Mouse (Mus musculus): ENCODE data around the gene Klk1b24. TPM values are rescaled to one million over a fixed set of nuclear protein-coding genes. Genes with fewer than 3 reads are reported as not detected.

Klk1b24 gene
- polyA plus RNA-seq (2014; fragmentation: Illumina TruSeq; extraction: RNeasy Lipid Tissue Mini Kit (QIAGEN cat#74804); ENCODE audit: low read depth, low replicate concordance) = 0.77 TPM

DNA sequence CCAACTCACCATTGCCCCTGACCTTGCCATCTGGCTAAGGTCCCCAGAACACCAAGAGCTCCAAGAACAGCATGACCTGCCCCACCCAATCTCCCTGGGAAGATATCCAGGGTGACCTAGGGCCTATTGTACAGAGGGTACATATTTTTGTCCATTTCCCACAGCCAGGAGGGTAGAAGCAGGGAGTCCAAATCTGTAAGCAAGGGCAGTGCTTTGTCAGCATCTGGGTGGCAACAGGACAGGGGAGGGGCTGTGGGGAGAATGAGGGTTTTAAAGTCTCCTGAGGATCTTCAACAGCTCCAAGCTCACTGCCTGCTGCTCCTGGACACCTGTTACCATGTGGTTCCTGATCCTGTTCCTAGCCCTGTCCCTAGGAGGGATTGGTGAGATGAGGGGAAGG, at the start of gene Klk1b24:
Klk1b24 (plus strand) TSS at position 301 of the 400 bp plus-strand sequence.

GRCm38 (mm10) chr7:44197891-44198290, 9.9 kb downstream of the Klk1b24 start, which contains the start of gene Klk1b3:
TSS of gene Klk1b3 (plus strand) at chr7:44198191.

GRCm38 (mm10) chr7:44207135-44207534, 19.1 kb downstream of the Klk1b24 start, which contains the start of gene Klk1b4:
TSS of gene Klk1b4 (plus strand) at chr7:44207435.

GRCm38 (mm10) chr7:44215645-44216044, 27.6 kb downstream of the Klk1b24 start, which contains the start of gene Klk1b5:
TSS of gene Klk1b5 (plus strand) at chr7:44215945.

GRCm38 (mm10) chr7:44225076-44225475, 37.0 kb downstream of the Klk1b24 start, which contains the start of gene Klk1:
TSS of gene Klk1 (plus strand) at chr7:44225360.

DNA sequence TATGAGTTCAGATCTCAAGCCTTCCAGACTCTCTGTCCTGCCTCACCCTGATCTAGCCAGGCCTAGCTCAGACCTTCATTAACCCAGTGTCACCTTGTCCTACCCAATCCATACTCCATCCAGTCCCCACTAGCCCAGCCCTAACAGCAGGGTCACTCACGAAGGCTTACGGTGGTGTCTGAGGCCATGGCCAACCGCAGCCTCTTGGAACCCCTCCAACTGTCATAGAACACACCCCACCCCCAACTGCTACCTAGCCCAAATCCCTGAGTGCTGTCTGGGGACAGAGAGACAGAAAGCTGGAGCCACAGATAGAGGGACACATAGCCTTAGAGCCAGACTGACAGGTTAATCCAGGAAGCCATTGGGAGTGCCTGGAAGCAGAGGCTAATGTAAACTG, 47.9 kb downstream of the Klk1b24 start, which contains the start of gene Gm36864:
Gm36864 (plus strand) TSS at position 269 of the 400 bp plus-strand sequence.

Other genes starting within 250 kb of the Klk1b24 start
- gene Klk1b8, start 237.6 kb upstream of the Klk1b24 start, polyA plus RNA-seq (2014; fragmentation: Illumina TruSeq; extraction: RNeasy Lipid Tissue Mini Kit (QIAGEN cat#74804); ENCODE audit: low read depth, low replicate concordance) = 0.57 TPM
- gene Klk1b1, start 221.5 kb upstream of the Klk1b24 start, polyA plus RNA-seq (2014; fragmentation: Illumina TruSeq; extraction: RNeasy Lipid Tissue Mini Kit (QIAGEN cat#74804); ENCODE audit: low read depth, low replicate concordance) = not detected
- 0.97 TPM for gene Klk1b9, start 212.2 kb upstream of the Klk1b24 start, polyA plus RNA-seq (2014; fragmentation: Illumina TruSeq; extraction: RNeasy Lipid Tissue Mini Kit (QIAGEN cat#74804); ENCODE audit: low read depth, low replicate concordance)
- not detected for gene Klk1b11, start 192.4 kb upstream of the Klk1b24 start, polyA plus RNA-seq (2014; fragmentation: Illumina TruSeq; extraction: RNeasy Lipid Tissue Mini Kit (QIAGEN cat#74804); ENCODE audit: low read depth, low replicate concordance)
- gene Klk1b26, start 176.1 kb upstream of the Klk1b24 start, polyA plus RNA-seq (2014; fragmentation: Illumina TruSeq; extraction: RNeasy Lipid Tissue Mini Kit (QIAGEN cat#74804); ENCODE audit: low read depth, low replicate concordance) = not detected
- 0.93 TPM for gene Klk1b27, start 135.9 kb upstream of the Klk1b24 start, polyA plus RNA-seq (2014; fragmentation: Illumina TruSeq; extraction: RNeasy Lipid Tissue Mini Kit (QIAGEN cat#74804); ENCODE audit: low read depth, low replicate concordance)
- not detected for gene Klk1b21, start 85.9 kb upstream of the Klk1b24 start, polyA plus RNA-seq (2014; fragmentation: Illumina TruSeq; extraction: RNeasy Lipid Tissue Mini Kit (QIAGEN cat#74804); ENCODE audit: low read depth, low replicate concordance)
- 1.8 TPM for gene Klk1b22, start 75.6 kb upstream of the Klk1b24 start, polyA plus RNA-seq (2014; fragmentation: Illumina TruSeq; extraction: RNeasy Lipid Tissue Mini Kit (QIAGEN cat#74804); ENCODE audit: low read depth, low replicate concordance)
- gene Klk1b16, start 51.5 kb upstream of the Klk1b24 start, polyA plus RNA-seq (2014; fragmentation: Illumina TruSeq; extraction: RNeasy Lipid Tissue Mini Kit (QIAGEN cat#74804); ENCODE audit: low read depth, low replicate concordance) = not detected
- gene Klk1b3, start 10.0 kb downstream of the Klk1b24 start, polyA plus RNA-seq (2014; fragmentation: Illumina TruSeq; extraction: RNeasy Lipid Tissue Mini Kit (QIAGEN cat#74804); ENCODE audit: low read depth, low replicate concordance) = 0.93 TPM
- gene Klk1b4, start 19.2 kb downstream of the Klk1b24 start, polyA plus RNA-seq (2014; fragmentation: Illumina TruSeq; extraction: RNeasy Lipid Tissue Mini Kit (QIAGEN cat#74804); ENCODE audit: low read depth, low replicate concordance) = not detected
- 1.9 TPM for gene Klk1b5, start 27.7 kb downstream of the Klk1b24 start, polyA plus RNA-seq (2014; fragmentation: Illumina TruSeq; extraction: RNeasy Lipid Tissue Mini Kit (QIAGEN cat#74804); ENCODE audit: low read depth, low replicate concordance)
- gene Klk1, start 37.1 kb downstream of the Klk1b24 start, polyA plus RNA-seq (2014; fragmentation: Illumina TruSeq; extraction: RNeasy Lipid Tissue Mini Kit (QIAGEN cat#74804); ENCODE audit: low read depth, low replicate concordance) = 786 TPM
- gene Gm36864, start 47.9 kb downstream of the Klk1b24 start, polyA plus RNA-seq (2014; fragmentation: Illumina TruSeq; extraction: RNeasy Lipid Tissue Mini Kit (QIAGEN cat#74804); ENCODE audit: low read depth, low replicate concordance) = not detected
- gene 1700028J19Rik, start 58.5 kb downstream of the Klk1b24 start, polyA plus RNA-seq (2014; fragmentation: Illumina TruSeq; extraction: RNeasy Lipid Tissue Mini Kit (QIAGEN cat#74804); ENCODE audit: low read depth, low replicate concordance) = 1.6 TPM
- gene 2410002F23Rik, start 58.5 kb downstream of the Klk1b24 start, polyA plus RNA-seq (2014; fragmentation: Illumina TruSeq; extraction: RNeasy Lipid Tissue Mini Kit (QIAGEN cat#74804); ENCODE audit: low read depth, low replicate concordance) = 13.6 TPM
- not detected for gene Acp4, start 69.1 kb downstream of the Klk1b24 start, polyA plus RNA-seq (2014; fragmentation: Illumina TruSeq; extraction: RNeasy Lipid Tissue Mini Kit (QIAGEN cat#74804); ENCODE audit: low read depth, low replicate concordance)
- gene Gm15517, start 73.2 kb downstream of the Klk1b24 start, polyA plus RNA-seq (2014; fragmentation: Illumina TruSeq; extraction: RNeasy Lipid Tissue Mini Kit (QIAGEN cat#74804); ENCODE audit: low read depth, low replicate concordance) = not detected
- gene Clec11a, start 118.7 kb downstream of the Klk1b24 start, polyA plus RNA-seq (2014; fragmentation: Illumina TruSeq; extraction: RNeasy Lipid Tissue Mini Kit (QIAGEN cat#74804); ENCODE audit: low read depth, low replicate concordance) = 1.8 TPM
- gene Shank1, start 122.0 kb downstream of the Klk1b24 start, polyA plus RNA-seq (2014; fragmentation: Illumina TruSeq; extraction: RNeasy Lipid Tissue Mini Kit (QIAGEN cat#74804); ENCODE audit: low read depth, low replicate concordance) = not detected
- gene Syt3, start 195.9 kb downstream of the Klk1b24 start, polyA plus RNA-seq (2014; fragmentation: Illumina TruSeq; extraction: RNeasy Lipid Tissue Mini Kit (QIAGEN cat#74804); ENCODE audit: low read depth, low replicate concordance) = not detected
- not detected for gene 1700008O03Rik, start 197.6 kb downstream of the Klk1b24 start, polyA plus RNA-seq (2014; fragmentation: Illumina TruSeq; extraction: RNeasy Lipid Tissue Mini Kit (QIAGEN cat#74804); ENCODE audit: low read depth, low replicate concordance)
- not detected for gene Lrrc4b, start 240.8 kb downstream of the Klk1b24 start, polyA plus RNA-seq (2014; fragmentation: Illumina TruSeq; extraction: RNeasy Lipid Tissue Mini Kit (QIAGEN cat#74804); ENCODE audit: low read depth, low replicate concordance)

Data from kidney, adult 10 weeks (tissue).